Mouse (Mus musculus): ENCODE results near the gene Dpp3. TPM values are rescaled to one million over a fixed set of nuclear protein-coding genes. Genes with fewer than 3 reads are reported as not detected.
"Not testable (repeated sequence)": the region's sequence is repeated elsewhere in the genome, so short reads cannot be mapped to it uniquely, and the experiment has no call there.

Dpp3 gene
- polyA plus RNA-seq, 1 experiment from 2014 or later = 167 TPM

DNA sequence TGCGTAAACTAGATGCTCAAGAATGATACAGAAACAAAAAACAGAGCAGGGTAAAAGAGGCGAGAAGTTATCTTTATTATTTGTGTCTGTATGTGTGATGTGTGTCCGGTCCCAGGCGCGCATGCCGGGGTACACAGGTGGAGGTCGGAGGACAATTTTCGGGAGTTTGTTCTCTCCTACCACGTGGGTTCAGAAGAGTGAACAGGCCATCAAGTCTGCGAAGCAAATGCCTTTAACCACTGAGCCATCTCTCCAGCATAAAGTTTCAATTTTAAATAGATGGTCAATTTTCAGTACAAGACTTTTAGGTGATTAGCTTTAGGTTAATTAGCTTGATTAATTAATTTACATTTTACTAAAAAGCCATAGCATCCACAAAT, 48.8 kb downstream of the Dpp3 start:
- no peak for ATAC-seq (ENCODE audit: low FRiP score)
- Histone ChIP-seq H3K27ac (no peak overlapping the region), H3K4me3 (peak overlapping the region; percentile 96), H3K27me3 (0 out of 2 replicates have a peak, but pooled peaks cover 5% of the 10 kb centered on the region), H3K9me3 (replicated peaks) (no peaks in the 10 kb centered on the region), H3K4me1 (peaks cover 21% of the 10 kb centered on the region), H3K4me2 (replicated peaks) (peak overlapping the region; percentile 92), H3K36me3 (peaks cover 8% of the 10 kb centered on the region), H3K9ac (peak overlapping the region; percentile 82)
- 70% methylated on average over 10 of the region's 10 CpGs for WGBS

DNA sequence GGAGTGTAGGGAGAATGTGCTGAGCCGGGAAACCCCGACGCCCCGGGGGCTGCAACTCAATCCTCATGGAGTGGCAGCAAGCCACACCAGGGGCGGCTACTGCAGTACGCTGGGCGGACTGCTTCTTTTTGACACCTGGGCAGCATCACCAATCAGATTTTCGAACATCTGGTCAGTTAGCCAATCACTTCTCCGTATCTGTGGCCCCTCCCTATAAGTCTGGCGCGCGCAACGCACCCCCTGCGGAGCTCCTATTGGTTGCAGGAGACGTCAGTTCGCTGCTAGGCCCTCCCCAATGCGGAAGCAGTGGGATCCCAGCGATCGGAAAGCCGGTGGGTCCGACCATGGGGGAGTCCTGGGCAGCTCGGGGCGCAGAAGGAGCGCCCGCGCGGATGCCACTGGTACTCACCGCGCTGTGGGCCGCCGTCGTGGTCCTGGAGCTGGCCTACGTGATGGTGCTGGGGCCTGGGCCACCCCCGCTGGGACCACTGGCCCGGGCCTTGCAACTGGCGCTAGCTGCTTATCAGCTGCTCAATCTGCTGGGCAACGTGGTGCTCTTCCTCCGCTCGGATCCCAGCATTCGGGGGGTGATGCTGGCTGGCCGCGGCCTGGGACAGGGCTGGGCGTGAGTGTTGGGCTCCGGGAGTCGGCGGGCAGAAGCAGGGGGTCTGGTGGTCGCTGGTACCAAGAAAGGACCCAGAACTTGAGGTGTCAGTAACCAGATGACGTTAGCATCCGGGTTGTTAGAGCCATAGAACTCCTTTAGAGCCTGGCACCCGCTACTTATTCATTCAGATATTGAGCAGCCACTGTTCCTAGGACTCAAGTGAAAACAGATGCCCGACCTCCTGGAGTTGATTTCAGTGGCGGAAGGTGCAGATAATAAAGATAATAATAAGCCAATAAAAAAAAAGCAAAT, 49.4 kb downstream of the Dpp3 start, which contains the start of gene Zdhhc24:
Gene Zdhhc24, plus strand, starts transcription at position 264 of the 919 bp plus-strand sequence.
- peak within 1 kb of the TSS; percentile 92 for H3K4me2 ChIP-seq (replicated peaks)
- peak within 1 kb of the TSS; percentile 71 for H3K27ac ChIP-seq
- H3K9ac ChIP-seq = peak within 1 kb of the TSS; percentile 82
- H3K9me3 ChIP-seq (replicated peaks) = no peaks in the 10 kb centered on the region
- peaks cover 21% of the 10 kb centered on the region for H3K4me1 ChIP-seq
- 0 out of 2 replicates have a peak, but pooled peaks cover 5% of the 10 kb centered on the region for H3K27me3 ChIP-seq
- 1% methylated on average over 51 of the region's 52 CpGs for WGBS
- peak within 1 kb of the TSS; percentile 96 for H3K4me3 ChIP-seq
- ATAC-seq (ENCODE audit: low FRiP score) = peak; percentile 98
- peaks cover 6% of the 10 kb centered on the region for H3K36me3 ChIP-seq

GRCm38 (mm10) chr19:4877785-4878184, 50.3 kb downstream of the Dpp3 start, which contains the start of gene Actn3:
TSS of gene Actn3 (minus strand) at chr19:4877909.
- Histone ChIP-seq H3K9me3 (replicated peaks) (no peaks in the 10 kb centered on the region), H3K4me1 (peaks cover 21% of the 10 kb centered on the region), H3K9ac (peak within 1 kb of the TSS; percentile 82), H3K27ac (peak within 1 kb of the TSS; percentile 71), H3K4me3 (peak within 1 kb of the TSS; percentile 96), H3K27me3 (0 out of 2 replicates have a peak, but pooled peaks cover 5% of the 10 kb centered on the region), H3K36me3 (no peaks in the 10 kb centered on the region), H3K4me2 (replicated peaks) (peak within 1 kb of the TSS; percentile 92)
- 4% methylated on average over 17 of the region's 17 CpGs for whole genome bisulfite sequencing
- ATAC-seq (ENCODE audit: low FRiP score) = peak; percentile 9; the same call in 1 of the 2 replicates

GRCm38 (mm10) chr19:4876755-4877154, 51.3 kb downstream of the Dpp3 start:
- Histone ChIP-seq H3K4me2 (replicated peaks) (no peak overlapping the region), H3K9me3 (replicated peaks) (no peaks in the 10 kb centered on the region), H3K27ac (no peak overlapping the region), H3K4me1 (peaks cover 21% of the 10 kb centered on the region), H3K27me3 (0 out of 2 replicates have a peak, but pooled peaks cover 5% of the 10 kb centered on the region), H3K9ac (no peak overlapping the region), H3K36me3 (no peaks in the 10 kb centered on the region), H3K4me3 (no peak overlapping the region)
- 52% methylated on average over 3 of the region's 3 CpGs for whole genome bisulfite sequencing
- no peak for ATAC-seq (ENCODE audit: low FRiP score)

- H3K9ac ChIP-seq = no peak overlapping the region
- H3K4me2 ChIP-seq (replicated peaks) = no peak overlapping the region
- peaks cover 5% of the 10 kb centered on the region; the same call in 1 of the 2 replicates for H3K27me3 ChIP-seq
- H3K36me3 ChIP-seq = no peaks in the 10 kb centered on the region
- H3K27ac ChIP-seq = no peak overlapping the region
- peaks cover 21% of the 10 kb centered on the region for H3K4me1 ChIP-seq
- ATAC-seq (ENCODE audit: low FRiP score) = no peak
- 75% methylated on average over 3 of the region's 4 CpGs for WGBS
- no peak overlapping the region for H3K4me3 ChIP-seq
- no peaks in the 10 kb centered on the region for H3K9me3 ChIP-seq (replicated peaks)
Observed at GRCm38 (mm10) chr19:4876241-4876640, 51.8 kb downstream of the Dpp3 start.

- not testable (repeated sequence) for H3K27ac ChIP-seq; ATAC-seq (ENCODE audit: low FRiP score); H3K27me3 ChIP-seq; H3K4me2 ChIP-seq (replicated peaks); H3K9me3 ChIP-seq (replicated peaks); H3K36me3 ChIP-seq; H3K9ac ChIP-seq; H3K4me3 ChIP-seq
- peaks cover 14% of the 10 kb centered on the region for H3K4me1 ChIP-seq
- 81% methylated on average over 1 of the region's 1 CpGs for WGBS
Observed at GRCm38 (mm10) chr19:4874613-4875012, 53.5 kb downstream of the Dpp3 start.

GRCm38 (mm10) chr19:4865147-4865546, 62.9 kb downstream of the Dpp3 start:
- Histone ChIP-seq H3K9me3 (replicated peaks) (no peaks in the 10 kb centered on the region), H3K36me3 (peaks cover 10% of the 10 kb centered on the region), H3K9ac (no peak overlapping the region), H3K4me2 (replicated peaks) (peak overlapping the region; percentile 13; the same call in 1 of the 2 replicates), H3K4me1 (peaks cover 6% of the 10 kb centered on the region; the same call in 1 of the 2 replicates), H3K27me3 (peaks cover 5% of the 10 kb centered on the region; the same call in 1 of the 2 replicates), H3K27ac (no peak overlapping the region), H3K4me3 (0 out of 2 replicates have a peak overlapping the region, but pooled peaks have one; percentile 4)
- ATAC-seq (ENCODE audit: low FRiP score) = no peak
- WGBS = 8% methylated on average over 17 of the region's 17 CpGs

DNA sequence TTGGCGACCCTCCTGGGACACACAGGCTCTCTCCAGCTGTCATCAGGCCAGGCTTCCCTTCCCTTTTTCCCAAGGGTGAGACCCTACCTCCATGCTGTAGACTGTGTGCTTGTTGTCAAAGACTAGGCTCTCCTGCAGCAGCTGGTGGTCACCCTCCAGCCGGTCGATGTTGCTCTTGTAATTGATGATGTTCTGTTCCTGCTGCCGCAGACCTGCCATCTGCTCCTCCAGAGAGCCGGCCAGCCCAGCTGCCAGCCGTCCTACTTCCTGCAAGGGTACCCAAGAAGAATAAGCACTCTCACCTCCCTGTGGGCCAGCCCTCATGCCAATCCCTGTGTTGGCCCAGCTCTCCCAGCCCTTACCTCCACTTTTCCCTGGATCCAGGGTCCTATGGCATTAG, 65.0 kb downstream of the Dpp3 start:
- Histone ChIP-seq H3K4me3 (no peak overlapping the region), H3K36me3 (peaks cover 16% of the 10 kb centered on the region), H3K27ac (0 out of 2 replicates have a peak overlapping the region, but pooled peaks have one; percentile 17), H3K4me2 (replicated peaks) (no peak overlapping the region), H3K9me3 (replicated peaks) (no peaks in the 10 kb centered on the region), H3K9ac (no peak overlapping the region), H3K27me3 (peaks cover 5% of the 10 kb centered on the region; the same call in 1 of the 2 replicates), H3K4me1 (peaks cover 6% of the 10 kb centered on the region; the same call in 1 of the 2 replicates)
- ATAC-seq (ENCODE audit: low FRiP score) = 0 out of 2 replicates have a peak, but pooled peaks have one; percentile 29
- 60% methylated on average over 6 of the region's 6 CpGs for WGBS

GRCm38 (mm10) chr19:4859081-4859480, 69.0 kb downstream of the Dpp3 start:
- Histone ChIP-seq H3K4me1 (peaks cover 17% of the 10 kb centered on the region), H3K36me3 (peaks cover 16% of the 10 kb centered on the region), H3K4me2 (replicated peaks) (no peak overlapping the region), H3K9me3 (replicated peaks) (no peaks in the 10 kb centered on the region), H3K4me3 (no peak overlapping the region), H3K9ac (no peak overlapping the region), H3K27ac (no peak overlapping the region), H3K27me3 (no peaks in the 10 kb centered on the region)
- 80% methylated on average over 6 of the region's 6 CpGs for WGBS
- no peak for ATAC-seq (ENCODE audit: low FRiP score)

Other genes with a start within 250 kb of the Dpp3 start
- 3.6 and 6.3 TPM in 2 replicates for gene Gm960, start 229.6 kb downstream of the Dpp3 start, polyA plus RNA-seq (2016; fragmentation: Nextera tagmentation; extraction: Ambion mirVana)
- 42.8 and 43.7 TPM in 2 replicates for gene Sptbn2, start 217.1 kb downstream of the Dpp3 start, polyA plus RNA-seq (2016; fragmentation: Nextera tagmentation; extraction: Ambion mirVana)
- gene Rbm4b, start 171.8 kb downstream of the Dpp3 start, polyA plus RNA-seq (2016; fragmentation: Nextera tagmentation; extraction: Ambion mirVana) = 155 TPM in 2 replicates
- 88.8 and 94.8 TPM in 2 replicates for gene Rbm4, start 134.4 kb downstream of the Dpp3 start, polyA plus RNA-seq (2016; fragmentation: Nextera tagmentation; extraction: Ambion mirVana)
- 41.5 and 42.9 TPM in 2 replicates for gene Gm21992, start 116.7 kb downstream of the Dpp3 start, polyA plus RNA-seq (2016; fragmentation: Nextera tagmentation; extraction: Ambion mirVana)
- gene Rbm14, start 116.7 kb downstream of the Dpp3 start, polyA plus RNA-seq (2016; fragmentation: Nextera tagmentation; extraction: Ambion mirVana) = 96.0 and 97.9 TPM in 2 replicates
- 42.7 and 46.4 TPM in 2 replicates for gene Ccs, start 89.0 kb downstream of the Dpp3 start, polyA plus RNA-seq (2016; fragmentation: Nextera tagmentation; extraction: Ambion mirVana)
- 0.35 and 0.40 TPM in 2 replicates for gene Ccdc87, start 88.9 kb downstream of the Dpp3 start, polyA plus RNA-seq (2016; fragmentation: Nextera tagmentation; extraction: Ambion mirVana)
- gene Ctsf, start 73.2 kb downstream of the Dpp3 start, polyA plus RNA-seq (2016; fragmentation: Nextera tagmentation; extraction: Ambion mirVana) = 56.3 and 57.4 TPM in 2 replicates
- gene Actn3, start 50.4 kb downstream of the Dpp3 start, polyA plus RNA-seq (2016; fragmentation: Nextera tagmentation; extraction: Ambion mirVana) = 2.6 and 4.2 TPM in 2 replicates
- gene Zdhhc24, start 49.6 kb downstream of the Dpp3 start, polyA plus RNA-seq (2016; fragmentation: Nextera tagmentation; extraction: Ambion mirVana) = 21.1 and 21.4 TPM in 2 replicates
- gene Bbs1, start 21.7 kb downstream of the Dpp3 start, polyA plus RNA-seq (2016; fragmentation: Nextera tagmentation; extraction: Ambion mirVana) = 7.2 and 9.8 TPM in 2 replicates
- 6.5 and 6.7 TPM in 2 replicates for gene Peli3, start 14.8 kb upstream of the Dpp3 start, polyA plus RNA-seq (2016; fragmentation: Nextera tagmentation; extraction: Ambion mirVana)
- gene Mrpl11, start 33.9 kb upstream of the Dpp3 start, polyA plus RNA-seq (2016; fragmentation: Nextera tagmentation; extraction: Ambion mirVana) = 116 and 124 TPM in 2 replicates
- gene Npas4, start 62.0 kb upstream of the Dpp3 start, polyA plus RNA-seq (2016; fragmentation: Nextera tagmentation; extraction: Ambion mirVana) = 0.08 and 0.10 TPM in 2 replicates
- gene Slc29a2, start 95.6 kb upstream of the Dpp3 start, polyA plus RNA-seq (2016; fragmentation: Nextera tagmentation; extraction: Ambion mirVana) = 5.3 and 7.2 TPM in 2 replicates
- 43.8 and 48.7 TPM in 2 replicates for gene B4gat1, start 110.5 kb upstream of the Dpp3 start, polyA plus RNA-seq (2016; fragmentation: Nextera tagmentation; extraction: Ambion mirVana)
- gene AC124502.3, start 110.6 kb upstream of the Dpp3 start, polyA plus RNA-seq (2016; fragmentation: Nextera tagmentation; extraction: Ambion mirVana) = 2.5 and 4.0 TPM in 2 replicates
- 56.9 and 61.2 TPM in 2 replicates for gene Brms1, start 113.1 kb upstream of the Dpp3 start, polyA plus RNA-seq (2016; fragmentation: Nextera tagmentation; extraction: Ambion mirVana)
- 1.4 and 1.6 TPM in 2 replicates for gene Rin1, start 122.2 kb upstream of the Dpp3 start, polyA plus RNA-seq (2016; fragmentation: Nextera tagmentation; extraction: Ambion mirVana)
- 32.0 and 41.9 TPM in 2 replicates for gene Cd248, start 139.8 kb upstream of the Dpp3 start, polyA plus RNA-seq (2016; fragmentation: Nextera tagmentation; extraction: Ambion mirVana)
- gene Tmem151a, start 157.2 kb upstream of the Dpp3 start, polyA plus RNA-seq (2016; fragmentation: Nextera tagmentation; extraction: Ambion mirVana) = 1.5 and 2.4 TPM in 2 replicates
- 60.3 and 61.6 TPM in 2 replicates for gene Yif1a, start 160.3 kb upstream of the Dpp3 start, polyA plus RNA-seq (2016; fragmentation: Nextera tagmentation; extraction: Ambion mirVana)
- 213 and 216 TPM in 2 replicates for gene Cnih2, start 170.2 kb upstream of the Dpp3 start, polyA plus RNA-seq (2016; fragmentation: Nextera tagmentation; extraction: Ambion mirVana)
- 239 and 242 TPM in 2 replicates for gene Rab1b, start 178.8 kb upstream of the Dpp3 start, polyA plus RNA-seq (2016; fragmentation: Nextera tagmentation; extraction: Ambion mirVana)
- 56.1 and 67.3 TPM in 2 replicates for gene Klc2, start 190.3 kb upstream of the Dpp3 start, polyA plus RNA-seq (2016; fragmentation: Nextera tagmentation; extraction: Ambion mirVana)